Mouse (Mus musculus): Measurements from ENCODE around the gene Aqp6.

GRCm38 (mm10) chr15:99558947-99559346 lies 42.3 kb upstream of the Aqp6 start:
- no peak for TF ChIP-seq POLR2A (IDR thresholded peaks at IDR 0.05; ENCODE audit: borderline replicate concordance, control insufficient read depth, low read depth, low read length)
- TF ChIP-seq CTCF (IDR thresholded peaks at IDR 0.05; ENCODE audit: control insufficient read depth, insufficient read depth, low read length), result no peak
